Mouse (Mus musculus) MEL (cell line): ENCODE data around the gene Unc80. TPM values are rescaled to one million over a fixed set of nuclear protein-coding genes. Genes with fewer than 3 reads are reported as not detected.

Experiments
- DNase-seq: peaks from one replicate; pipeline ENCODE4 v3.0.0; 2011; ENCODE audit warnings: low read depth, low spot score
- H3K27ac ChIP-seq: 2 replicates; pipeline ENCODE4 v1.5.1; 2012; ENCODE audit warnings: low read depth, mild to moderate bottlenecking, control low read depth, low read length, moderate library complexity; ENCODE audit not compliant: control insufficient read depth
- H3K27me3 ChIP-seq, 2 experiments: fragments of 150-350 bp in 1 of 2; sonication (generic) in 1 of 2; 2 replicates each; pipeline ENCODE4 v1.6.1; 2012; ENCODE audit warnings: low read length in 2 of 2, mild to moderate bottlenecking in 2 of 2, improper control_type of control experiment in 1 of 2, moderate library complexity in 1 of 2; ENCODE audit not compliant: insufficient read depth in 2 of 2, control insufficient read depth in 1 of 2
- H3K36me3 ChIP-seq, 2 experiments: 2 replicates each; pipeline ENCODE4 v1.6.1; 2012 to 2014; ENCODE audit warnings: low read length in 2 of 2, improper control_type of control experiment in 1 of 2, inconsistent platforms in 1 of 2, mild to moderate bottlenecking in 1 of 2; ENCODE audit not compliant: insufficient read depth in 2 of 2, control insufficient read depth in 1 of 2
- H3K4me1 ChIP-seq, 2 experiments: fragments of 150-350 bp in 1 of 2; sonication (generic) in 1 of 2; 2 replicates each; pipeline ENCODE4 v1.6.1; 2012; ENCODE audit warnings: low read length in 2 of 2, improper control_type of control experiment in 1 of 2, mild to moderate bottlenecking in 1 of 2; ENCODE audit not compliant: insufficient read depth in 2 of 2, control insufficient read depth in 1 of 2
- H3K4me3 ChIP-seq, 2 experiments: fragments of 150-350 bp in 1 of 2; sonication (generic) in 1 of 2; 2 replicates each; pipeline ENCODE4 v1.5.1; 2012; ENCODE audit warnings: low read depth in 2 of 2, low read length in 2 of 2, mild to moderate bottlenecking in 2 of 2, moderate library complexity in 2 of 2, control low read depth in 1 of 2, improper control_type of control experiment in 1 of 2; ENCODE audit not compliant: control insufficient read depth in 1 of 2, insufficient read depth in 1 of 2
- H3K79me2 ChIP-seq: 2 replicates; pipeline ENCODE4 v1.6.1; 2012; ENCODE audit warnings: mild to moderate bottlenecking, low read length, moderate library complexity; ENCODE audit not compliant: control insufficient read depth, poor library complexity, insufficient read depth
- H3K9ac ChIP-seq: 2 replicates; pipeline ENCODE4 v1.6.1; 2012; ENCODE audit warnings: low read depth, mild to moderate bottlenecking, control low read depth, low read length, moderate library complexity; ENCODE audit not compliant: control insufficient read depth, poor library complexity, severe bottlenecking
- H3K9me3 ChIP-seq: fragments of 150-350 bp; sonication (generic); replicated peaks from 2 replicates; pipeline ENCODE4 v1.6.1; 2012; ENCODE audit warnings: mild to moderate bottlenecking, low read length, improper control_type of control experiment, moderate library complexity; ENCODE audit not compliant: insufficient read depth
- BHLHE40 ChIP-seq: IDR thresholded peaks from 2 replicates; pipeline ENCODE4 v1.6.1; 2012; ENCODE audit warnings: low read depth, mild to moderate bottlenecking, inconsistent platforms, low read length, improper control_type of control experiment, borderline replicate concordance
- CHD1 ChIP-seq: IDR thresholded peaks from 2 replicates; pipeline ENCODE4 v1.6.1; 2012; ENCODE audit warnings: low read depth, mild to moderate bottlenecking, inconsistent platforms, low read length, improper control_type of control experiment
- CTCF ChIP-seq, 3 experiments: IDR thresholded peaks in 2 of 3; conservative IDR thresholded peaks in 1 of 3; 2 replicates each; pipeline ENCODE4 v1.5.1; 2011 to 2012; ENCODE audit warnings: low read length in 3 of 3, low read depth in 2 of 3, mild to moderate bottlenecking in 2 of 3, improper control_type of control experiment in 1 of 3, inconsistent platforms in 1 of 3, mixed read lengths in 1 of 3, moderate library complexity in 1 of 3; ENCODE audit not compliant: control insufficient read depth in 1 of 3, insufficient read depth in 1 of 3, poor library complexity in 1 of 3, severe bottlenecking in 1 of 3
- ELF1 ChIP-seq: IDR thresholded peaks from 2 replicates; pipeline ENCODE4 v1.6.1; 2014; ENCODE audit warnings: low read depth, mild to moderate bottlenecking, inconsistent platforms, low read length, improper control_type of control experiment, moderate library complexity
- EP300 ChIP-seq, 2 experiments: IDR thresholded peaks; 2 replicates each; pipeline ENCODE4 v1.6.1; 2011; ENCODE audit warnings: improper control_type of control experiment in 2 of 2, low read length in 2 of 2, low read depth in 1 of 2, mild to moderate bottlenecking in 1 of 2
- GATA1 ChIP-seq: IDR thresholded peaks from 2 replicates; pipeline ENCODE4 v1.6.1; 2011; ENCODE audit warnings: low read depth, low read length, improper control_type of control experiment
- JUND ChIP-seq: IDR thresholded peaks from 2 replicates; pipeline ENCODE4 v1.6.1; 2011; ENCODE audit warnings: low read depth, mild to moderate bottlenecking, improper control_type of control experiment, low read length
- MAFK ChIP-seq: IDR thresholded peaks from 2 replicates; pipeline ENCODE4 v1.6.1; 2011; ENCODE audit warnings: low read depth, mild to moderate bottlenecking, low read length, improper control_type of control experiment, borderline replicate concordance
- MEF2A ChIP-seq: IDR thresholded peaks from 2 replicates; pipeline ENCODE4 v1.6.1; 2014; ENCODE audit warnings: low read depth, mild to moderate bottlenecking, inconsistent platforms, low read length, improper control_type of control experiment; ENCODE audit not compliant: poor library complexity, insufficient replicate concordance, severe bottlenecking; ENCODE audit errors: extremely low read depth
- MXI1 ChIP-seq: IDR thresholded peaks from 2 replicates; pipeline ENCODE4 v1.6.1; 2011; ENCODE audit warnings: mild to moderate bottlenecking, low read depth, low read length, improper control_type of control experiment
- MYB ChIP-seq: IDR thresholded peaks from 2 replicates; pipeline ENCODE4 v1.6.1; 2011; ENCODE audit warnings: mild to moderate bottlenecking, low read depth, low read length, improper control_type of control experiment
- MYC ChIP-seq: IDR thresholded peaks from 2 replicates; pipeline ENCODE4 v1.6.1; 2011; ENCODE audit warnings: low read depth, mild to moderate bottlenecking, low read length, improper control_type of control experiment, moderate library complexity
- POLR2A ChIP-seq, 2 experiments: IDR thresholded peaks; 2 replicates each; pipeline ENCODE4 v1.6.1; 2011 to 2012; ENCODE audit warnings: low read length in 2 of 2, mild to moderate bottlenecking in 2 of 2, control low read depth in 1 of 2, improper control_type of control experiment in 1 of 2, low read depth in 1 of 2, moderate library complexity in 1 of 2; ENCODE audit not compliant: control insufficient read depth in 1 of 2, insufficient read depth in 1 of 2, poor library complexity in 1 of 2
- POLR2AphosphoS5 ChIP-seq: IDR thresholded peaks from 2 replicates; pipeline ENCODE4 v1.6.1; 2012; ENCODE audit warnings: low read depth, borderline replicate concordance, mild to moderate bottlenecking, inconsistent platforms, low read length, moderate library complexity, mixed read lengths
- RAD21 ChIP-seq: IDR thresholded peaks from 2 replicates; pipeline ENCODE4 v1.6.1; 2011; ENCODE audit warnings: mild to moderate bottlenecking, low read depth, low read length, improper control_type of control experiment
- SIN3A ChIP-seq: IDR thresholded peaks from 2 replicates; pipeline ENCODE4 v1.6.1; 2012; ENCODE audit warnings: low read length, improper control_type of control experiment, inconsistent platforms
- SMC3 ChIP-seq: IDR thresholded peaks from 2 replicates; pipeline ENCODE4 v1.6.1; 2011; ENCODE audit warnings: low read depth, low read length, improper control_type of control experiment
- TAL1 ChIP-seq: IDR thresholded peaks from 2 replicates; pipeline ENCODE4 v1.6.1; 2012; ENCODE audit warnings: mild to moderate bottlenecking, inconsistent platforms, low read length, moderate library complexity, mixed read lengths
- TBP ChIP-seq: IDR thresholded peaks from 2 replicates; pipeline ENCODE4 v1.8.0; 2011; ENCODE audit warnings: low read depth, low read length, improper control_type of control experiment
- UBTF ChIP-seq: IDR thresholded peaks from 2 replicates; pipeline ENCODE4 v1.6.1; 2012; ENCODE audit warnings: low read depth, mild to moderate bottlenecking, inconsistent platforms, low read length, improper control_type of control experiment, moderate library complexity, borderline replicate concordance; ENCODE audit not compliant: insufficient read depth
- USF2 ChIP-seq, 2 experiments: IDR thresholded peaks; 2 replicates each; pipeline ENCODE4 v1.6.1; 2011 to 2012; ENCODE audit warnings: improper control_type of control experiment in 2 of 2, low read length in 2 of 2, borderline replicate concordance in 1 of 2, inconsistent platforms in 1 of 2, low read depth in 1 of 2, mild to moderate bottlenecking in 1 of 2; ENCODE audit not compliant: insufficient read depth in 1 of 2
- ZC3H11A ChIP-seq: IDR thresholded peaks from 2 replicates; pipeline ENCODE4 v1.6.1; 2012; ENCODE audit warnings: low read depth, mild to moderate bottlenecking, inconsistent platforms, low read length, improper control_type of control experiment
- ZMIZ1 ChIP-seq: IDR thresholded peaks from 2 replicates; pipeline ENCODE4 v1.6.1; 2012; ENCODE audit warnings: low read depth, mild to moderate bottlenecking, inconsistent platforms, low read length, improper control_type of control experiment, moderate library complexity
- polyA plus RNA-seq, 2 experiments: library from polyadenylated mRNA; stranded (reverse) in 1 of 2; unstranded in 1 of 2; fragments of >175 nt in 1 of 2; fragments of >200 nt in 1 of 2; gene quantifications; 2 replicates each; pipeline versions ENCODE4 v1.2.1 to v1.2.4; 2012; ENCODE audit warnings: low replicate concordance in 2 of 2, low read depth in 1 of 2; ENCODE audit not compliant: insufficient read length in 2 of 2, insufficient read depth in 1 of 2, missing spikeins in 1 of 2
- total RNA-seq: library from RNA; depleted of rRNA; stranded (reverse); fragments of 300-350 nt; gene quantifications from 2 replicates; pipeline ENCODE4 v1.2.3, GENCODE M21; 2012

The Unc80 gene
- total and polyA plus RNA-seq, 3 experiments: not detected

GRCm38 (mm10) chr1:66655119-66655746 lies 187.1 kb downstream of the Unc80 start:
- no peaks in the 10 kb centered on the region for H3K27me3 ChIP-seq
- TF ChIP-seq ZMIZ1: no peak
- no peak for TF ChIP-seq POLR2A (IDR thresholded peaks at IDR 0.05; ENCODE audit: control insufficient read depth in 1 of 2, insufficient read depth in 1 of 2, low read depth in 1 of 2, low read length in 2 of 2, poor library complexity in 1 of 2)
- TF ChIP-seq TBP: no peak
- no peak for TF ChIP-seq BHLHE40
- no peak for TF ChIP-seq UBTF
- no peak for TF ChIP-seq MYB
- no peak for TF ChIP-seq CTCF (IDR thresholded peaks at IDR 0.05 in 2 of 3, conservative IDR thresholded peaks at IDR 0.05 in 1 of 3; ENCODE audit: control insufficient read depth in 1 of 3, insufficient read depth in 1 of 3, low read depth in 2 of 3, low read length in 3 of 3, poor library complexity in 1 of 3, severe bottlenecking in 1 of 3)
- TF ChIP-seq JUND: no peak
- no peak for TF ChIP-seq CHD1
- TF ChIP-seq GATA1: no peak
- TF ChIP-seq MYC: no peak
- no peak for TF ChIP-seq ELF1
- TF ChIP-seq RAD21: no peak
- TF ChIP-seq MAFK: no peak
- no peak for TF ChIP-seq POLR2AphosphoS5
- TF ChIP-seq USF2 (IDR thresholded peaks at IDR 0.05; ENCODE audit: borderline replicate concordance in 1 of 2, insufficient read depth in 1 of 2, low read depth in 1 of 2, low read length in 2 of 2): no peak
- TF ChIP-seq SIN3A: no peak
- no peak for TF ChIP-seq TAL1
- no peak for TF ChIP-seq EP300 (IDR thresholded peaks at IDR 0.05; ENCODE audit: low read depth in 1 of 2, low read length in 2 of 2)
- no peak for TF ChIP-seq SMC3
- TF ChIP-seq, all 39 proteins: peak for 0
- Histone ChIP-seq H3K4me3 (no peak overlapping the region), H3K36me3 (no peaks in the 10 kb centered on the region), H3K79me2 (no peaks in the 10 kb centered on the region), H3K4me1 (no peaks in the 10 kb centered on the region), H3K9me3 (no peaks in the 10 kb centered on the region), H3K9ac (no peak overlapping the region), H3K27ac (no peak overlapping the region)
- no peak for DNase-seq

- no peaks in the 10 kb centered on the region for H3K9me3 ChIP-seq
- no peaks in the 10 kb centered on the region for H3K4me1 ChIP-seq
- H3K27me3 ChIP-seq: no peaks in the 10 kb centered on the region
- TF ChIP-seq USF2 (IDR thresholded peaks at IDR 0.05; ENCODE audit: borderline replicate concordance in 1 of 2, insufficient read depth in 1 of 2, low read depth in 1 of 2, low read length in 2 of 2) (no peak), MEF2A (no peak), CTCF (IDR thresholded peaks at IDR 0.05 in 2 of 3, conservative IDR thresholded peaks at IDR 0.05 in 1 of 3; ENCODE audit: control insufficient read depth in 1 of 3, insufficient read depth in 1 of 3, low read depth in 2 of 3, low read length in 3 of 3, poor library complexity in 1 of 3, severe bottlenecking in 1 of 3) (peak in 1 of 3 experiments; percentile 56; a peak in 3 of 6 replicates), MXI1 (no peak), SMC3 (peak; percentile 51), RAD21 (peak; percentile 64), ZC3H11A (0 out of 2 replicates have a peak, but pooled peaks have one; percentile 4)
- no peaks in the 10 kb centered on the region for H3K79me2 ChIP-seq
- peak; percentile 53 for DNase-seq
- H3K4me3 ChIP-seq: no peak overlapping the region
- H3K27ac ChIP-seq: no peak overlapping the region
- H3K9ac ChIP-seq: no peak overlapping the region
- H3K36me3 ChIP-seq: no peaks in the 10 kb centered on the region
Measured at GRCm38 (mm10) chr1:66655747-66656119, 187.6 kb downstream of the Unc80 start.
